ENCODE assay signal across 8 mouse cellular contexts in genomic region chr11:98022555-98023371, GRCm38 (mm10). TPM values are rescaled to one million over a fixed set of nuclear protein-coding genes. Genes with fewer than 3 reads are reported as not detected.
DNase-seq lines count a peak whose midpoint lies in the region; ATAC-seq and TF ChIP-seq lines count a peak whose summit lies in the region.

Cacnb1 (minus strand) TSS chr11:98023034.

- H3K9me3 ChIP-seq in kidney, embryonic 15.5 days (replicated peaks): no peaks in the 10 kb centered on the region
- no peaks in the 10 kb centered on the region for H3K9me3 ChIP-seq in liver, postnatal 0 days (ENCODE audit: low read length)

- no peaks in the 10 kb centered on the region for H3K27me3 ChIP-seq in kidney, embryonic 15.5 days
- peaks cover 11% of the 10 kb centered on the region for H3K27me3 ChIP-seq in liver, postnatal 0 days (ENCODE audit: insufficient read depth, low read length)

- DNase-seq in 3T3-L1 (ENCODE audit: low read depth, low spot score) (peak; percentile 64), R1 (ENCODE audit: low read depth, low spot score) (peak; percentile 70)
- peak; percentile 92 for DNase-seq in embryo, embryonic 11 days
- peak; percentile 60 to 64 for DNase-seq in heart, adult 9 months (ENCODE audit: low spot score in 2 of 2)
- peak; percentile 68 for DNase-seq in liver, postnatal 0 days
- peak; percentile 67 for DNase-seq in urinary bladder, postnatal 14 days (ENCODE audit: low spot score)

- H3K4me1 ChIP-seq in kidney, embryonic 15.5 days: peaks cover 60% of the 10 kb centered on the region
- peaks cover 18% of the 10 kb centered on the region for H3K4me1 ChIP-seq in liver, postnatal 0 days (ENCODE audit: insufficient read depth)
- peaks cover 41% of the 10 kb centered on the region for H3K4me1 ChIP-seq in olfactory bulb, adult 2 months (ENCODE audit: control insufficient read depth, insufficient read depth, low read length)

- H3K36me3 ChIP-seq in kidney, embryonic 15.5 days: peaks cover 7% of the 10 kb centered on the region
- no peaks in the 10 kb centered on the region for H3K36me3 ChIP-seq in liver, postnatal 0 days (replicated peaks; ENCODE audit: insufficient read depth, low read length)

- peak within 1 kb of the TSS; percentile 87 for H3K4me3 ChIP-seq in kidney, embryonic 15.5 days (replicated peaks)
- H3K4me3 ChIP-seq in liver, postnatal 0 days (ENCODE audit: low read depth, low read length): peak within 1 kb of the TSS; percentile 58
- H3K4me3 ChIP-seq in olfactory bulb, adult 2 months (ENCODE audit: insufficient read depth, low read depth, low read length): peak within 1 kb of the TSS; percentile 94

- under 1% methylated on average over 51 of the region's 52 CpGs for whole genome bisulfite sequencing in kidney, embryonic 15.5 days
- WGBS in liver, postnatal 0 days (ENCODE audit: insufficient replicate concordance): 3% methylated on average over 23 of the region's 52 CpGs
- under 1% methylated on average over 46 of the region's 52 CpGs for WGBS in olfactory bulb, adult 2 months

- peak; percentile 55 for ATAC-seq in kidney, embryonic 15.5 days (replicated peaks; ENCODE audit: low FRiP score)
- no peak; the same call in 1 of the 2 replicates for ATAC-seq in liver, postnatal 0 days

- no peak for TF ChIP-seq EP300 in liver, postnatal 0 days (IDR thresholded peaks at IDR 0.05; ENCODE audit: low read depth)

- H3K4me2 ChIP-seq in kidney, embryonic 15.5 days: peak within 1 kb of the TSS; percentile 91
- H3K4me2 ChIP-seq in liver, postnatal 0 days (ENCODE audit: low read depth, low read length): peak within 1 kb of the TSS; percentile 97

- TF ChIP-seq CTCF in liver, postnatal 0 days (IDR thresholded peaks at IDR 0.05; ENCODE audit: low read depth): no peak
- no peak for TF ChIP-seq CTCF in olfactory bulb, adult 2 months (IDR thresholded peaks at IDR 0.05; ENCODE audit: insufficient read depth, low read depth, low read length)

- TF ChIP-seq POLR2A in olfactory bulb, adult 2 months (IDR thresholded peaks at IDR 0.05; ENCODE audit: insufficient read depth, low read depth, low read length): peak; percentile 65; the same call in 1 of the 2 replicates

- peak within 1 kb of the TSS; percentile 84 for H3K9ac ChIP-seq in kidney, embryonic 15.5 days
- peak within 1 kb of the TSS; percentile 59 for H3K9ac ChIP-seq in liver, postnatal 0 days (replicated peaks)

- peak within 1 kb of the TSS; percentile 98 for H3K27ac ChIP-seq in kidney, embryonic 15.5 days
- H3K27ac ChIP-seq in liver, postnatal 0 days (ENCODE audit: low read depth): peak within 1 kb of the TSS; percentile 52; the same call in 1 of the 2 replicates
- H3K27ac ChIP-seq in olfactory bulb, adult 2 months (ENCODE audit: insufficient read depth, low read depth, low read length): peak within 1 kb of the TSS; percentile 96

RNA-seq across cellular contexts. Expression of gene Cacnb1, which starts in this region (rescaled TPM):
- polyA plus RNA-seq in kidney, embryonic 15.5 days (2015; fragmentation: Nextera tagmentation; extraction: Ambion mirVana): 14.6 and 15.2 TPM in 2 replicates
- 0.23 and 0.77 TPM in 2 replicates for polyA plus RNA-seq in liver, postnatal 0 days (2015; fragmentation: Nextera tagmentation; extraction: Ambion mirVana)
- not detected in 2 replicates for polyA plus RNA-seq in olfactory bulb, adult 2 months (2012; ENCODE audit: insufficient read depth, insufficient read length, low replicate concordance, missing spikeins)

Comparison
In these comparisons a context has a peak if more than half of its experiments do, and no peak if none do; other contexts are left out.
1. Peak in DNase-seq, H3K4me3 ChIP-seq, H3K27ac ChIP-seq, H3K9ac ChIP-seq and H3K4me2 ChIP-seq in liver, postnatal 0 days; RNA of the gene not detected or under 1 TPM.